Mouse (Mus musculus): ENCODE results near the gene Nrg3.
"Not testable (repeated sequence)": the region's sequence is repeated elsewhere in the genome, so short reads cannot be mapped to it uniquely, and the experiment has no call there.

Nrg3 gene

GRCm38 (mm10) chr14:38630114-38630513 is 842.8 kb downstream of the Nrg3 start:
- no peak for DNase-seq (ENCODE audit: extremely low read depth, insufficient read length, low spot score)

DNA sequence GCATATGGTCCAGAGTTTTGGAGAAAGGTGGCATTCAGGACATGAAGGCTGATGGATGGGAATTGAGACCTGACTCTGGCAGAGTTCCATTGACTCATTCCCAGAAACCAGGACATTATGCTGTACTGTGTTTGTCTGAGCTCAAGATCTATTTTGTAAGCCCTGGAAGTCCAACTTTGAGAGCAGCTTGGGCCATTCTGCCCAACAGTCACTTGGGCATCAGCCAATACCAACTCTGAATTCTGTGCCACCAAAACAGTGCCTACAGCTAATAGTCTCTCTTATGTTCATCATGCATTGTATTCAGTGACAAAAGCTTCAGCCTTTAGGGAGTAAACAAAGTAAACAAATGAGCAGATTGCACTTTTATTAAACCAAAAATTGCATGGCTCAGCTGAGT is 843.2 kb downstream of the Nrg3 start:
- DNase-seq (ENCODE audit: extremely low read depth, insufficient read length, low spot score) = no peak

- DNase-seq (ENCODE audit: extremely low read depth, insufficient read length, low spot score) = no peak
Observed at GRCm38 (mm10) chr14:38628862-38629619, 843.8 kb downstream of the Nrg3 start.

DNA sequence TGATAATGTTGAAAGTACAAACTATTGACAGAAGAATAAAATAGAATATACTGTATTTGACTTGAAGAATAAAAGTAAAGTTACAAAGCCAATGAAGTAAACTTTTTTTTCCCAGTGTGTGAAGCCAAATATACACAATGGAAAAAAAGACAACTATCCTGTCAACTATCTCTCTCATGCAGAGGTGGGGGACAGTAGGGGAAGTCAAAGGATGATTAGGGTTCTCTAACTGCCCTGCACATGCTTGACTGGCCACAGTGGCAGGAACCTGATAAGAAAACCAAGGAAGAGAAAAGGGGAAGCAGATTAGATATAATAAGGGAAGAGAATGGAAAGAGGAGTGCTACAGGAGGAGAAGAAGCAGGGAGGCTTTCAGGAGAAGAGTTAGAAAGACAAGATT is 855.9 kb downstream of the Nrg3 start:
- DNase-seq (ENCODE audit: extremely low read depth, insufficient read length, low spot score) = no peak

DNA sequence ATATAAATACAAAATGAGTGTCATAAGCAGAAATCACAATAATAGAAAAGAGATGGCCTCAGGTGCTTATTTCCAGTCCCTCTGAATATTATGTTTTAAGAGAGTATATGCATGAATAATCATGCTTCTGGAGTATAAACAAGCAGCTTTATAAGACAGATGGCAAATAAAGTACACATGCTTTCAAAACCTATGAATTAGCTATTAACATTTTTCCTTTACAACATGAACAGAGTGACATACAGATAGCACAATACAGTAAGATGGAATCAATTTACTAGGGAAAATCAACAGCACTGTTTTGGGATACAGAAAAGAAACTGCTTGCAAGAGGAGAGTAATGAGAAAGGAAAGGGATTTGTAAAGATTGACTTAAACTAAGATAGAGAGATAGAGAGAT is 875.2 kb downstream of the Nrg3 start:
- no peak for DNase-seq (ENCODE audit: extremely low read depth, insufficient read length, low spot score)

DNA sequence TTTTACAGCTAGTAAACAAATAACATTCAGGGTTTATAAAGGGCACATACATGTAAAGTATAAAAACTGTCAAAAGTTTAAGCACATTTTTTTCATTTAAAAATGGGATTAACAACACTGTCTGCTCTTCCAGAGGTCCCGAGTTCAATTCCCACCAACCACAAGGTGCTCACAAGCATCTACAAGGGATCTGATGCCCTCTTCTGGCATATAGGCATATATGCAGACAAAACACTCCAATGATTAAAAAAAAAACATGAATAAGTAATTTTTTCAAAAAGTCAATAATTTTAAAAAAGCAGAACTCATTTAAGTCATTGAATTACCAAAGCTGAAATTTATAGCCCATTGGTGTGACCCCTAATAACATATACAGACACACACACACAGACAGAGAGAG is 878.6 kb downstream of the Nrg3 start:
- DNase-seq (ENCODE audit: extremely low read depth, insufficient read length, low spot score) = no peak

DNA sequence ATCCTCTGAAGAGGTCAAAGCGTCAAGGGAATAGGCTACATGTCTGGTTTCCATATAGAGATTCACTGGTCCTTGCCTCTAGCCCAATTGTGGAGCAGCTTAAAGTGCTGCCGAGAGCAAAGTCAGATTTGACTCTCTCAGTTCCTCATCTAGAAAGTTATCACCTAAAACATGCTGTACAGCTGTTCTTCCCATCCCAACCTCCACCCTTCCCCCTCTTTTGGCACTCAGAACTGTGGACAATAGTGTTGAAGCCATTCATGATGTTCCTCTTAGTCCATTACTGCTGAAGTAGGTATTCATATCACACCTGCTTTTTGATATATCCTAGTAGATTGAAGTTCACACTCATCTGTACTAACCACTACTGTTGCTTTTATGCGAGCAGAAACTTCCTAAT is 896.1 kb downstream of the Nrg3 start:
- no peak for DNase-seq (ENCODE audit: extremely low read depth, insufficient read length, low spot score)

- DNase-seq (ENCODE audit: extremely low read depth, insufficient read length, low spot score) = no peak
Observed at GRCm38 (mm10) chr14:38568184-38568583, 904.7 kb downstream of the Nrg3 start.

DNA sequence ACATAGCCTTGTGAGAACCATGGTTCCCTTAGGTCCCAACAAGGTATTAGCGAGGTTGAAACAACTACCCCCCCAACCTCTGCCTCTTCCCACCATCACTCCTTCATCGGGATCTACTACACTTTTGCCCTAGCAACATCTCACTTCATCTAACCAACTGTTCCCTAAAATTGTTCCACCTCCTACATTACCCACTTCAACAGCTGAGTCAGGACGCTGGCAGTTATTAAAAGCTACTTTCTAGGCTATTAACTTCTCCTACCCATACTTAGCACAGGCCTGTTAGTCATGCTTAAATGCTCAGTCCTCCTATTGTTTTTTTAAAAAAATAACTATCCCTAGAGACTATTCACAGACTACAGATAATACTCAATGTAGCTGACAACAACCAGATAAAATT is 906.7 kb downstream of the Nrg3 start:
- DNase-seq (ENCODE audit: extremely low read depth, insufficient read length, low spot score) = no peak

DNA sequence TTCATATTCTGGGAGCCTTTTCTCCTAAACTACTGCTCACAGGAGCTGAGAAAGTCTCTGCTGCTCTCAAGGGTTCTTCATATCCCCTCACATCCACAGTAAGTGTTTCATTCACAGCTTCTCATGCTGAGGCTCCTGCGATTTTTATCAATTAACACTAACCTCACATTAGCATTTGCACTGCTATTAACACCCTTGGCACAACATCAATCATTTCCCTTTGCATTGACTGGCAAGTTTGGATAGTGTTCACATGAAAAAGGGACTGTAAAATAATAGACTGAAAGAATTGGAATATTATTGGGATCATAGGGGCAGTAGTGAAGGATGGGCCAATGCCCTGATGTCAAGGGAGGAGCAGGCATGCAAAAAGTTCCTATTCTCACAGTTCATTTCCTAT is 918.3 kb downstream of the Nrg3 start:
- DNase-seq (ENCODE audit: extremely low read depth, insufficient read length, low spot score) = no peak

DNA sequence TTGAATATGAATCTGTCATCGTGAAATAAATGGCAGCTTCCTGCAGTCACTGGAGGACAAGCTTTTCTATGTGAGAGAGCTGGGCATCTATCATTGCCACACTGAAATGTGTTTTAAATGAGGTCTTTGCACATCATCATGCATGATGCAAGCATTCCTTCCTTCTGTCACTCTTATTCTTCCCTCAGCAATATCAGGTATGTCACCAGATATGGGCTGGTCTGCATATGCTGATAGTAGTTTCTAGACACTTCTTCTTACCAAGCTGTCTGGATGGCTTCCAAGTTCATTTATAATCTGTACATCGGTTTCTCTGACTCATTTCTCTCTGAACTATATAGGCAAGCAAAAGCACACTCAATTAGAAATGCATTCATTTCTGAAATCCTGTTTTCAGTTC is 925.6 kb downstream of the Nrg3 start:
- DNase-seq (ENCODE audit: extremely low read depth, insufficient read length, low spot score) = no peak

- DNase-seq (ENCODE audit: extremely low read depth, insufficient read length, low spot score) = no peak
Observed at GRCm38 (mm10) chr14:38535181-38535580, 937.7 kb downstream of the Nrg3 start.

- DNase-seq (ENCODE audit: extremely low read depth, insufficient read length, low spot score) = no peak
Observed at GRCm38 (mm10) chr14:38533495-38533894, 939.4 kb downstream of the Nrg3 start.

DNA sequence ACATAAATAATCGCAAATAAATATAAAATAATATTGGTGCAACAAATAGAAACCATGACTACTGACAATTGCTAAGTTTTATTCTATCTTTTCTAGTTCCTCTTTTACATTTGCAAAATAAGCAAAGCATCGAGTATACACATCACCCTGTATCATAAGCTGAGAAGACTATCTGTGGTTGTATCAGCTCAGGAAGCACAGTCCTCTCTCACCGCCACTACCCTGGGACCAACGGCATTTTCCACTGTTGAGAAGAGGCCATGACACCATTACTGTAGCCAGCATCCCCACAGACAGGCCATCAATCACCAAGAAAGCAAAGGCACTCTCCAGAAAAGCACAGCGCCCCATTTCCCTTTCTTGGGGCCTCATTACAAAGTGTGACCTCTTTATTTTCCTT is 956.7 kb downstream of the Nrg3 start:
- DNase-seq (ENCODE audit: extremely low read depth, insufficient read length, low spot score) = no peak

GRCm38 (mm10) chr14:38509016-38509415 is 963.9 kb downstream of the Nrg3 start:
- no peak for DNase-seq (ENCODE audit: extremely low read depth, insufficient read length, low spot score)

DNA sequence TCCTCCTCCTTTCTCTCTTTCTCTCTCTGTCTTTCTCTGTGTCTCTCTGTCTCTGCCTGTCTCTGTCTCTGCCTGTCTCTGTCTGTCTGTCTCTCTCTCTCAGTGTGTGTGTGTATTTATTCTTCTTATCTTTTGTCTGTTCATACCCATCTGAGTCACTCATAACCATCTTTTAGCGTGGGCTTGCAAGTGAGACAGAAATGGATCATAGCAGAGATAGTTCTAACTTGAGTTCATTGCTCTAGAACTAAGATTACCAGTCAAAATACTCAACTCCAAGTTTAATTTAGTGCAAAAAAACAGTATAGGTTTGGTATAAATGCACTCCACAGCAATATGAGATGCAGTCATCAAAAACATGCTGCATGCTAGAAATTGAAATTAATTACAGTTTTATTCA is 977.9 kb downstream of the Nrg3 start:
- DNase-seq (ENCODE audit: extremely low read depth, insufficient read length, low spot score) = no peak

GRCm38 (mm10) chr14:38447086-38447485 is 1025.8 kb downstream of the Nrg3 start:
- no peak for DNase-seq (ENCODE audit: extremely low read depth, insufficient read length, low spot score)

- DNase-seq (ENCODE audit: extremely low read depth, insufficient read length, low spot score) = no peak
Observed at GRCm38 (mm10) chr14:38444788-38445187, 1028.1 kb downstream of the Nrg3 start.

GRCm38 (mm10) chr14:38433793-38434589 is 1038.9 kb downstream of the Nrg3 start:
- no peak for DNase-seq (ENCODE audit: extremely low read depth, insufficient read length, low spot score)

DNA sequence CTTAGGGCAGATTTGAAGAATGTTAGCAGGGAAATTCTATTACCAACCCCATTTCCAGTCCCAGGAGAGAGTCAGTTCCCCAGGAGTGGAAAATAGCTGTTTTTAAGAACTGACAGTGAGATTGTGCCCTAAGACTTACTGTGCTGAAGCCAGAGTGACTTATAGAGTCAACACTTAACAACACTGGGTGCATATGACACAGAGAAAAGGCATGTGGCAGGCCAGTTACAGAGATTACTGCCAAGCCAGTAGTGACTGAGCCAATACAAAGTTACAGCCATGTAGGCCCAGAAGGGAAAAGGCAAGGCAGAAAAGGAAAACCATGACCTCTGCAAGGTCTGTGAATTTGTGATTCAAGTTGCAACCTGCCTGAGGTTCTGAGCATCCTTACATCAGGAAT is 1098.2 kb downstream of the Nrg3 start:
- DNase-seq (ENCODE audit: extremely low read depth, insufficient read length, low spot score) = no peak

GRCm38 (mm10) chr14:38340967-38341366 is 1131.9 kb downstream of the Nrg3 start:
- DNase-seq (ENCODE audit: extremely low read depth, insufficient read length, low spot score) = no peak

GRCm38 (mm10) chr14:38322841-38323240 is 1150.0 kb downstream of the Nrg3 start:
- not testable (repeated sequence) for DNase-seq (ENCODE audit: extremely low read depth, insufficient read length, low spot score)

Data from 3134 (cell line).